Mouse (Mus musculus) lung, adult 2 months (tissue): ENCODE data around the gene Gm9918.

Experiments
- CTCF ChIP-seq: fragments of 200-500 bp; IDR thresholded peaks from 2 replicates; pipeline ENCODE4 v1.5.1; 2011; ENCODE audit warnings: mild to moderate bottlenecking, low read length, control low read depth; ENCODE audit not compliant: insufficient read depth
- POLR2A ChIP-seq: fragments of 200-500 bp; IDR thresholded peaks from 2 replicates; pipeline ENCODE4 v1.6.1; 2011; ENCODE audit warnings: low read depth, mild to moderate bottlenecking, control low read depth, low read length, borderline replicate concordance; ENCODE audit errors: extremely low read depth

DNA sequence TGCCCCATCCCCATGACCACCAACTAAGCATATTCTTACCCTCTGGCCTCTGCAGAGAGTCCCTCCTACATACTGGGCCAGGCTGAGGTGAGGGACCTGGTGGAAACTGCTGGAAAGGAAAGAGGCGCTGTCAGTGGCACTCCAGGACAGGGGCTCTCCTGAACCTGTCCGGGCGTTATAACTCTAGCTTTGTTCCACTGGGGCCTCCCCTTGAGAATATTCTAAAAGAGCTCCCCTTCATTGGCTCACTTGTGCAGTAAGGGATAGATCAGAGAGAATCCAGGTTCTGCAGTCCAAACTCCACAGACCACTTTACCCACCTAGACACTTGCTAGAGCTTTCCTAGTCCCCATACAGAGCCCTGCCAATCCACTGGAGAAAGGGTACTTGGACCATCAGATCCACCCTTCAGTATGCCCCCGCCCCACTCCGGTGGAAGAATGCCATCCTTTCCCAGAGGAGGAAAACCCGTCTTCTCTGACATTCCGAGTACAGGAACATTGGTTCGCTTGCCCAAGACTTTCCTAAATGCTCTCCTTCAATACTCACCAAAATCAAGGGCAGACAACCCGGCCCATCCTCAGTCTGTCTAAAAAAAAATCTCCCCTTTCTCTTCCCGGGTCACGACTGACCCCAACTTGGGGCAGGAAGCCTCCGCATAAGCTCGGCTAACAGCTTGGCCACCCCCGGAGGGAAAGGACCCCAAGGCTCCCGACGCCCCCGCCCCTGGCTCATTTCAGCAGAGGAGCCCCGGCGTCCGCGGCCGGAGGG lies 13.7 kb upstream of the Gm9918 start:
- TF ChIP-seq CTCF (no peak), POLR2A (no peak)
